Mouse (Mus musculus): ENCODE results near the gene Myb. TPM values are rescaled to one million over a fixed set of nuclear protein-coding genes. Genes with fewer than 3 reads are reported as not detected.
A peak's percentile ranks its signal among the peaks of the same experiment; 100 is the strongest.

Myb gene
- 0.87 and 1.1 TPM in 2 replicates for polyA plus RNA-seq (2015; fragmentation: Nextera tagmentation; extraction: Ambion mirVana)

DNA sequence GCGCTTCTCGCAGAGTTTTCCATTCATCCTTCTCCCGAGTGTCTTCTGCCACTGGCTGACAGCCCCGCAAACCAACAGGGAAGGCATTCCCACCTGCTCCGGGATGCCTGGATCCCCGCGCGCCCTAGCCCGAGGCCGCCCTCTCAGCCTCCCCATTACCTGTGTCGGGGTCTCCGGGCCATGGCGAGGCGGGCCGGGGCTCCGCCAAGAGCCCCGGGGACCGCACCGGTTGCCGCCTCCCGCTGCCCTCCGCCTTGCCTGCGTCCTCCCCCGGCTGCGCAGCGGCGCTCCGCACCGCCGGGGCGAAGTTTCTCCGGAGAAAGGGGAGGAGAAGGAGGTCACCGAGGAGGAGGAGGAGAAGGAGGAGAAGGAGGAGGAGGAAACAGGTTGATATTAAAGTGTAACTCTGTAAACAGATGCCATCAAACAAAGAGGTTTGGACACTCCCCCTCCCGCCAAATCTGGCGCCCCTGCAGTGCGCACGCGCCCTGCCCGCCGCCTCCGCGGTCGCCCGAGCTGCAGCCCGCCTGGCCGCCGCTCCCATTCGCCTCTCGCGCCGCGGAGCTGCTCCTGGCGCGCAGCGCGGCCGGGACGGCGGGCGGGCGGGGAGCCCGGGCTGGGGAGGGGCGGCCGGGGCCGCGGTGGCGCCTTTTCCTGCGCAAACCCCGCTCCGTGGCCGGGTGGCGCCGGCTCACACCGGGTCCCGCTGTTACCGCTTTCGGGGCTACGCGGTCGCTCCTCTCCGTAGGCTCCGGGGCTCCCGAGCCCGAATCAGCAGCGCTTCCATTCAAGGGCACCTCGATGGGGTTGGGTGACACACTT, at the start of gene Myb:
Gene Myb, minus strand, starts transcription at position 448 of the 822 bp plus-strand sequence.
- Histone ChIP-seq H3K4me3 (peak within 1 kb of the TSS; percentile 62), H3K36me3 (no peaks in the 10 kb centered on the region), H3K9me3 (no peaks in the 10 kb centered on the region), H3K4me1 (replicated peaks) (peaks cover 31% of the 10 kb centered on the region), H3K4me2 (peak within 1 kb of the TSS; percentile 96), H3K27me3 (peaks cover 57% of the 10 kb centered on the region), H3K9ac (peak within 1 kb of the TSS; percentile 76), H3K27ac (replicated peaks) (no peak within 1 kb of the TSS)
- ATAC-seq (ENCODE audit: low read depth) = peak; percentile 82
- 0% methylated on average over 82 of the region's 86 CpGs for WGBS

DNA sequence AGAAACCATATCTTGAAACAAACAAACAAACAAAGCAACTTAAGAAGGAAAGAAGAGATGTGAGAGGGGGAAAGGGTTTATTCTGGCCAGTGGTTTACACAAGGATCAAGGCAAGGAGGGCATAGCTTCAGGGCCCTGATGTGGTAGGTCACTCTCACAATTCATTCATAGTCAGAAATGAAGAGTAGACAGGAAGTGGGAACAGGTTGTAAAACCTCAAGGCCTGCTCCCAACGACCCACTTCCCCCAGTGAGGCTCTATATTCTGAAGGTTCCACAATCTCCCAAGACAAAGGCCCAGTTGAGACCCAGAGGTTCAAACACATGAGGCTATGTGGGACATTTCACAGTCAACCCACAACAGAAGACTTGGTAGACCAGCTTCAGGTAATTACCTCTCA, 46.6 kb upstream of the Myb start:
- Histone ChIP-seq H3K27me3 (no peaks in the 10 kb centered on the region), H3K4me1 (replicated peaks) (no peaks in the 10 kb centered on the region), H3K4me2 (no peak overlapping the region), H3K4me3 (no peak overlapping the region), H3K36me3 (no peaks in the 10 kb centered on the region), H3K27ac (replicated peaks) (no peak overlapping the region), H3K9ac (no peak overlapping the region), H3K9me3 (no peaks in the 10 kb centered on the region)
- 64% methylated on average over 1 of the region's 1 CpGs for WGBS
- no peak for ATAC-seq (ENCODE audit: low read depth)

DNA sequence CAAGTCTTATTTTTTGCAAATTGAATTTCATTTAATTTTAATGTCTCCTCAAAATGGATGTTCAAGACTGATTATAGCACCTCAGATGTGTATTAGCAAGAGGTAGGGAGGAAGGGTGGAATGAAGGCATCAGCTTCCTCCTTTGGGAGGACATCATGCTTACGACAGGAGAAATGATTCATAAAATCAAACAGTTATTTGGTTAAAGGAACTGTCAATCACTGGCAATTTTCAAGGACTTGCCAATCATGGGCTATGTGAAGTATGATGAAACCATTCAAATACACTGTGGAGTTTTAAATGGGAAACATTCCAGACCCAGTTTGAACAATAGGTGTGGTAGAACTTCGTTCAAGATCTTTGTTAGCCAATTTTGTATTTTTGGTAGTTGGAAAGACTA, 45.4 kb upstream of the Myb start:
- Histone ChIP-seq H3K9ac (no peak overlapping the region), H3K27ac (replicated peaks) (no peak overlapping the region), H3K27me3 (no peaks in the 10 kb centered on the region), H3K4me1 (replicated peaks) (no peaks in the 10 kb centered on the region), H3K9me3 (no peaks in the 10 kb centered on the region), H3K4me3 (no peak overlapping the region), H3K4me2 (no peak overlapping the region), H3K36me3 (no peaks in the 10 kb centered on the region)
- 91% methylated on average over 2 of the region's 2 CpGs for WGBS
- no peak for ATAC-seq (ENCODE audit: low read depth)

DNA sequence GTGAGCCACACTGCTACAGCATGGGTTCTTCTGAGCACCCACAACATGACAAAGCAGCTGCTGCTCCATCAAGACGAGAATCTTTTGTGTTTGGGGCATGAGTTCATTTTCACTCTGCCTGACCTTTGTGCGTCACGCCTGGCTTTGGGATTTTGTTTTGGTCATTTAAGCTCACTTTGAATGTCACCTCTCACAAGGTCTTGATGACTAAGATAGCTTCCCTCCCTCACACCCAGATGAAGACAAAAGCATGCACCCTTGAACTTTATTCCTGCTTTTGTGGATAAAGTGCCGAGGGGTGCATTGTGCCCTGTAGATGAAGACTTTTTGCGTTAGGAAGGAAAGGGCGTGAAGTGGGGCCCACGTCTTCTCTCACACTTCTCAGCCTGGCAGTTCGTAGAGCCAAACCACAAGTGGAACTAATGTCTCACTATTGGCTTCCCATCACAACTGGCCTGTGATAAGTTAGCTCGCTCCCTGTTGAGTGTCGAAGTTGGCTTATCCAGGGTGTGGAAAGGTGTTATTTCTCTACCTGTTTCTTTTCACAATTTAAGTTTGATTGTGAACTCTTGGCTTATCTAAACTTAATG, 43.8 kb upstream of the Myb start:
- Histone ChIP-seq H3K4me3 (no peak overlapping the region), H3K27me3 (no peaks in the 10 kb centered on the region), H3K27ac (replicated peaks) (no peak overlapping the region), H3K36me3 (no peaks in the 10 kb centered on the region), H3K4me2 (no peak overlapping the region), H3K4me1 (replicated peaks) (no peaks in the 10 kb centered on the region), H3K9ac (no peak overlapping the region), H3K9me3 (no peaks in the 10 kb centered on the region)
- no peak for ATAC-seq (ENCODE audit: low read depth)
- 69% methylated on average over 10 of the region's 10 CpGs for WGBS

DNA sequence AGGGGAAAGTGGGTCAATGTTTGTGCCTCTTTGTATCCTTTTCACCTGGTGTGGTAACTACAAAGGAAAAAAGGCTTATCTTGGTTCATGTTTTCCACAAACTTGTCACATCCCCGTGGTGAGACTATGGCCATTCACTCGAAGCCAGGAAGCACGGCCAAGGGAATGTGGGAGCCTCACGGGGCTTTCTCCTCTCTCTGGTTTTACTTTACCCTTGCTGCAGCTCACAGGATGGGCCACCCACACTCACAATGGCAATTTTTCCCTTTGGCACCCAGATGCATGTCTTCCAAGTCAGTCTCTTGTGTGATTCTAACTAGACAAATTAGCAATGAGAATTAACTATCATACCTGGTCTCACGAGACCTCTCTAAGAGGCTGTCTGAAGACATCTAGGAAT, 43.1 kb upstream of the Myb start:
- Histone ChIP-seq H3K4me1 (replicated peaks) (no peaks in the 10 kb centered on the region), H3K9me3 (no peaks in the 10 kb centered on the region), H3K27ac (replicated peaks) (no peak overlapping the region), H3K4me2 (no peak overlapping the region), H3K4me3 (no peak overlapping the region), H3K27me3 (no peaks in the 10 kb centered on the region), H3K36me3 (no peaks in the 10 kb centered on the region), H3K9ac (no peak overlapping the region)
- 93% methylated on average over 5 of the region's 5 CpGs for WGBS
- ATAC-seq (ENCODE audit: low read depth) = no peak

DNA sequence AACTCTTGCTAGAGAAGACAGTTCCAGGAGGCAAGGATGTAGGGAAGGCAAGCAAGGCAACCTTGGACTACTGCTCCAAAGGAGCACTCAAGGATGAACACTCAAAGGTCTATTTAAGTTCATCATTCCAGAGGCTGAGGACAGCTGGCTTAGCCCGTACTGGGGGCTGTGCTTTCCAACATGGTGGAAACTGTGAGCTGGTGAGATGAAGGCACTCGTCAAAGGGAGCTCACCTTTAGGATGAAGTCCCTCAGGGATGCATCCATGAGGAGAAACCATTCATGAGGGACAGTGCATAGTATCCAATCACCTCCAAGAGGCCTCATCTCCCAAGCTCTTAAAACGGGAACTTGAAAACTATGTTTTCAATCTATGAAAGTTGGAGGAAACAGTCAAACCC, 42.7 kb upstream of the Myb start:
- Histone ChIP-seq H3K27me3 (no peaks in the 10 kb centered on the region), H3K27ac (replicated peaks) (no peak overlapping the region), H3K36me3 (no peaks in the 10 kb centered on the region), H3K9me3 (no peaks in the 10 kb centered on the region), H3K4me1 (replicated peaks) (no peaks in the 10 kb centered on the region), H3K4me3 (no peak overlapping the region), H3K9ac (no peak overlapping the region), H3K4me2 (no peak overlapping the region)
- WGBS = 94% methylated on average over 3 of the region's 3 CpGs
- ATAC-seq (ENCODE audit: low read depth) = no peak

DNA sequence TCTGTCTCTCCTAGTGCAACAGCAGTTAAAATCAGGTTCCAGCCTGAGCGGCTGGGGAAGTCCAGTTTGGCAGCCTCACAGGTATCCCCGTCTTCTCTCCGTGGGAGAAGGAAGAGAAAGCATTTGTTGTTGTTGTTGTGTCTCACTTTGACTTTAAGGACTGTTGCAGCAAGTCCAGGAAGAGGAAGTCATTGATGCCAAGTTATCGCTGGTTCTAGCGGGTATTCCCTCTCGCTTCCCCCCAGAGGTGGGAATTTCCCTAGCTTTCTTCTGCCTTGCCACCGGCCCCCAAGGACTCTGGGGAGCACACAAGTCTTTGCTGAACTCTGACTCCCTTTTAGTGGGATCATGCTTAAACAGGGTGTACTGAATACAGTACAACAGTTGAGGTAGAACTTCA, 40.0 kb upstream of the Myb start:
- H3K9me3 ChIP-seq = no peaks in the 10 kb centered on the region
- no peak for ATAC-seq (ENCODE audit: low read depth)
- H3K9ac ChIP-seq = no peak overlapping the region
- WGBS = 84% methylated on average over 7 of the region's 7 CpGs
- H3K4me3 ChIP-seq = no peak overlapping the region
- H3K27me3 ChIP-seq = no peaks in the 10 kb centered on the region
- H3K4me2 ChIP-seq = no peak overlapping the region
- H3K4me1 ChIP-seq (replicated peaks) = no peaks in the 10 kb centered on the region
- no peaks in the 10 kb centered on the region for H3K36me3 ChIP-seq
- H3K27ac ChIP-seq (replicated peaks) = no peak overlapping the region

DNA sequence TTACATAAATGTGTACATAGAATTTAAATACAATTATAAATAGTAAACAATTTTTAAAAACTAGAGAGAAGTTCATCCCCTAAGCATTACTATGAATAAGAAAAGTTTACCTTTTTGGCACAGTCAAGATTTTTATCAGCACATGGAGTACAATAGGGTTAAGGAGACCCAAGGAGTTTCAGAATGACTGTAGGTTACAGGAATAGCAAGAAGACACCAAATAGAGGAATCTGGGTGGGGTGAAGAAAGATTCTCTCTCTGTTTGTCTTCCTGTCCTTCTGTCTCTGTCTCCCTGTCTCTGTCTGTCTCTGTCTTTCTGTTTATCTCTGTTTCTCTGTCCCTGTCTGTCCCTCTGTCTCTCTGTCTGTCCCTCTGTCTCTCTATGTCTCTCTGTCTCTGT, 39.5 kb upstream of the Myb start:
- no peak overlapping the region for H3K9ac ChIP-seq

DNA sequence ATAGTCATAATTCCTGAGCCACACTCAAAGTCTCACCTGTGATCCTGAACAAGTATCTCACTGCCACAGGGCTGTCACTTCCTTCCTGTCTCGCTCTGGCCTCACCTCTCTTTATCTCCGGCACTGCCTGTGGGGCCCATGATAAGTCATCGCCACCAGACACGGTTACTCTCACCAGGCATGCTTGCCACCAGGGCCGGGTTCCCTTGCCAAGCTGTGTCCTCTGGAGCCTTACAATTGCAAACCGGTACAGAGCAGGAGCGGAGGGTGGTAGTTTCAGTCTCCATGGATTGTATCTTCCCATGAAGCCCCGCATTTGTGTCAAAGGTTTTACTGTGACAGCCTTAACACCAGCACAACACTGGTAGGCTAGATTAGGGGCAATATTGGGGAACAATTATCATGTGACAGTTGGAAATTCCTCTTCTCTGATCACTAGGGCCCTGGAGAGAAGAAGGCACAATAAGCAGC, 35.9 kb upstream of the Myb start:
- H3K4me3 ChIP-seq = no peak overlapping the region
- H3K9me3 ChIP-seq = no peaks in the 10 kb centered on the region
- H3K4me2 ChIP-seq = no peak overlapping the region
- H3K36me3 ChIP-seq = no peaks in the 10 kb centered on the region
- H3K9ac ChIP-seq = no peak overlapping the region
- no peak overlapping the region for H3K27ac ChIP-seq (replicated peaks)
- 85% methylated on average over 8 of the region's 8 CpGs for WGBS
- no peaks in the 10 kb centered on the region for H3K4me1 ChIP-seq (replicated peaks)
- no peaks in the 10 kb centered on the region for H3K27me3 ChIP-seq
- no peak for ATAC-seq (ENCODE audit: low read depth)

More for the DNA sequence above, 39.5 kb upstream of the Myb start:
- Histone ChIP-seq H3K4me2 (no peak overlapping the region), H3K4me3 (no peak overlapping the region), H3K36me3 (no peaks in the 10 kb centered on the region), H3K27me3 (no peaks in the 10 kb centered on the region), H3K27ac (replicated peaks) (no peak overlapping the region), H3K9me3 (no peaks in the 10 kb centered on the region), H3K4me1 (replicated peaks) (no peaks in the 10 kb centered on the region)
- ATAC-seq (ENCODE audit: low read depth) = no peak

DNA sequence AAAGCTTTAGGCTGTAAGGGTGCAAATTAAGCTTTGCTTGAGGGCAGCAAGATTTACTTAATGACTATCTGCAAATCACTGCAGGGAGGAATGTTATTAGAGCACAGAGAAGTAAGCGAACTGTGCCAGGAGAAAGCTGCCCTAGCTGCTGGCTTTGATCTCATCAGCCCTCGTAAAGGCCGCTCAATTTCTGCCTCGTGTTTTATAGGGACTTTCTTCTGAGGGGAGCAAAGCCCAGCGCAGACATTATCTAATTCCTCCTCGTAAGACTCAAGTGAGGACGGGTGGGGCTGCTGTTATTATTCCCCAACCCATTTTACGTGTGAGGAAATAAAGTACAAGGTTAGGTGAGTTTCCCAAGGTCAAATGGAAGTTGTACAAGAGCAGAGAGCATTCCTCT, 34.8 kb upstream of the Myb start:
- H3K4me1 ChIP-seq (replicated peaks) = no peaks in the 10 kb centered on the region
- 33% methylated on average over 8 of the region's 8 CpGs for WGBS
- no peak overlapping the region for H3K4me2 ChIP-seq

DNA sequence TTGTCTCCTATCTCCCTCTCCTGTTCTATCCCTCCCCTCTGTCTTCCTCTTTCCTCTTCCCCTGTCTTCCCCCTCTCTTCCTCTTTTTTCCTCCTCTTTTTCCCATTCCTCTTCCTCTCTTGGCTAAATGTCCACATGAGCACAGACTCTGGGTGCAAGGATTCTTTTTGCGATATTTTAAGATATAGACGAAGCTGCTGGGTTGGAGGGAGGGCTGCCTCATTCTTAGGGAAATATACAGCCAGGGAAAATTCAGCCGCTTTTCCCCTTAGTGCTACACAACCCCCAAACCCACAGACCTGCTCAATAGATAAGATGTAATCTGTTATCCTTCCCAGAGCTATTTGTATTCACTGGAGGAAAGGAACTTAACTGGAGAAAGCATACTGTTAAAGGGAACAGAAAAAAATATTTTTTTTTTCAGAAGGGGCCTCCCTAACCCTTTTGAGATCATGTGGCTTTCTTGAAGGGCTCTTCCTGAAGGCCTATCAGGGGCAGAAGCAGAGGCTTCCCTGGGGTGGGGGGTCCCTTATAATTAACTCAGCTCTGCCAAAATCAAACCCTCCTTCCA, 33.2 kb upstream of the Myb start:
- no peaks in the 10 kb centered on the region for H3K36me3 ChIP-seq
- H3K9me3 ChIP-seq = no peaks in the 10 kb centered on the region
- no peak overlapping the region for H3K4me3 ChIP-seq
- H3K4me2 ChIP-seq = no peak overlapping the region
- 65% methylated on average over 3 of the region's 3 CpGs for WGBS
- no peak overlapping the region for H3K27ac ChIP-seq (replicated peaks)
- no peaks in the 10 kb centered on the region for H3K4me1 ChIP-seq (replicated peaks)
- no peaks in the 10 kb centered on the region for H3K27me3 ChIP-seq
- no peak overlapping the region for H3K9ac ChIP-seq
- no peak for ATAC-seq (ENCODE audit: low read depth)

More for the DNA sequence above, 34.8 kb upstream of the Myb start:
- H3K36me3 ChIP-seq = no peaks in the 10 kb centered on the region
- ATAC-seq (ENCODE audit: low read depth) = no peak
- H3K27ac ChIP-seq (replicated peaks) = no peak overlapping the region
- no peaks in the 10 kb centered on the region for H3K27me3 ChIP-seq
- no peak overlapping the region for H3K4me3 ChIP-seq
- H3K9ac ChIP-seq = no peak overlapping the region
- H3K9me3 ChIP-seq = no peaks in the 10 kb centered on the region

DNA sequence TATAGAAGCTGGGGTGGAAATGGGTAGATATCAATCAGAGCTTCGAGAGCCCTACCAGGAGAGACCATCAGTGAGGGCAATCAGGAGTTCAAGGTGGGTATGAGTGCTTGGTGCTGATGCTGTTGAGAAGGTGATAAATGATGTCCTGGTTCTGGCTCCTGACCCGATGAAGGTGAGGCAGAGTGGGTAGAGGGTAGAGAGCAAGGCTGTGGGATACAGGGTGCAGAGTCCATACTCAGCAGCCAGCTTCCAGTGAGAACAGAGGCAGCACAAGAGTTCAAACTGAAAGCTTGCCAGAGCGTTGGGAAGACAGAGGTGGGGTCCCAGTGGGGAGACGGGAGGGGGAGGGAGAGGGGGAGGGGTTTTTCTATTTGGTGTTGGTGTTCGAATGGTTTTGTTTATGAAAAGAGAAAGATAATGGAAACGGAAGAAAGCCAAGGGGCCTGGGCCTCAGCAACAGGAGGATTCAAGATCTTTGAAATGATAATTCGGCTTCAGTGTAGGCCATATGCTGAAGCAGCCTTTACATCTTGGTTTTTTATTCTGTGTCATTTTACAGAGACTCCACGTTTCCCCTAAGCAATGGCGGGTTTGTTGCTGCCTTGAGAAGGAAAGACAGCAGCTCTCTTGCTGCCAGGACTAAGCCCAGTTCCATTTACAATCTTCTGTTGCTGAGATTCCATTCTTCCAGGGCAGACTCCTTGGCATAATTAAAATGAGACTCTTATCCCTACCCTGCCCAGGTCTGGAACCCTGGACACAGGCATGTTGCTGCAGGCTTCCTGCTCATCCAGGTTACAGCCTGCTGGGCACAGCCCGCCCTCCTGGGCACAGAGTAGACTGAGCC, 32.5 kb upstream of the Myb start:
- Histone ChIP-seq H3K36me3 (no peaks in the 10 kb centered on the region), H3K27ac (replicated peaks) (no peak overlapping the region), H3K27me3 (no peaks in the 10 kb centered on the region), H3K9ac (no peak overlapping the region), H3K9me3 (no peaks in the 10 kb centered on the region), H3K4me1 (replicated peaks) (no peaks in the 10 kb centered on the region), H3K4me2 (no peak overlapping the region), H3K4me3 (no peak overlapping the region)
- 40% methylated on average over 10 of the region's 10 CpGs for WGBS
- ATAC-seq (ENCODE audit: low read depth) = no peak
